Mouse (Mus musculus) CH12.LX (cell line): Measurements from ENCODE around the gene Pum1. TPM values are rescaled to one million over a fixed set of nuclear protein-coding genes. Genes with fewer than 3 reads are reported as not detected.

Experiments used
- DNase-seq: peaks from one replicate; pipeline ENCODE4 v3.0.0-alpha.2; 2013; ENCODE audit errors: extremely low read depth
- H3K27ac ChIP-seq: 2 replicates; pipeline ENCODE4 v1.5.1; 2012; ENCODE audit warnings: low read depth, mild to moderate bottlenecking, control low read depth, moderate library complexity; ENCODE audit not compliant: insufficient read depth
- H3K27me3 ChIP-seq: replicated peaks from 2 replicates; pipeline ENCODE3; 2012; ENCODE audit warnings: inconsistent platforms
- H3K36me3 ChIP-seq, 2 experiments: replicated peaks in 1 of 2; 2 replicates each; pipeline versions ENCODE3 to v1.6.1; 2012; ENCODE audit warnings: inconsistent platforms in 1 of 2, low read length in 1 of 2, mild to moderate bottlenecking in 1 of 2, mixed read lengths in 1 of 2, moderate library complexity in 1 of 2; ENCODE audit not compliant: control insufficient read depth in 1 of 2, insufficient read depth in 1 of 2
- H3K4me1 ChIP-seq, 2 experiments: 2 replicates each; pipeline ENCODE4 v1.6.1; 2012; ENCODE audit warnings: inconsistent platforms in 1 of 2, moderate library complexity in 1 of 2; ENCODE audit not compliant: insufficient read depth in 2 of 2, control insufficient read depth in 1 of 2
- H3K4me2 ChIP-seq: 2 replicates; pipeline ENCODE4 v1.6.1; 2012; ENCODE audit warnings: low read depth, mild to moderate bottlenecking, control low read depth; ENCODE audit not compliant: poor library complexity, insufficient read depth, severe bottlenecking
- H3K4me3 ChIP-seq, 3 experiments: fragments of 150-350 bp in 1 of 3; sonication (generic) in 1 of 3; replicated peaks in 1 of 3; 2 replicates each; pipeline versions ENCODE3 to v1.5.1; 2011 to 2012; ENCODE audit warnings: low read depth in 2 of 3, low read length in 2 of 3, mild to moderate bottlenecking in 2 of 3, moderate library complexity in 2 of 3, control low read depth in 1 of 3, improper control_type of control experiment in 1 of 3, inconsistent platforms in 1 of 3, mixed read lengths in 1 of 3; ENCODE audit not compliant: poor library complexity in 1 of 3
- H3K79me2 ChIP-seq: replicated peaks from 2 replicates; pipeline ENCODE4 v1.6.1; 2012; ENCODE audit warnings: mild to moderate bottlenecking, moderate library complexity; ENCODE audit not compliant: control insufficient read depth, poor library complexity, insufficient read depth, severe bottlenecking; ENCODE audit errors: extremely low read depth
- H3K9ac ChIP-seq: 2 replicates; pipeline ENCODE4 v1.6.1; 2012; ENCODE audit warnings: low read depth, mild to moderate bottlenecking, control low read depth, moderate library complexity; ENCODE audit not compliant: insufficient read depth
- H3K9me3 ChIP-seq: replicated peaks from 2 replicates; pipeline ENCODE3; 2012; ENCODE audit warnings: low read length, inconsistent platforms, mixed read lengths
- BHLHE40 ChIP-seq: IDR thresholded peaks from 2 replicates; pipeline ENCODE4 v1.6.1; 2011; ENCODE audit warnings: mild to moderate bottlenecking, low read depth, low read length, improper control_type of control experiment
- CHD1 ChIP-seq: IDR thresholded peaks from 2 replicates; pipeline ENCODE4 v1.6.1; 2012; ENCODE audit warnings: low read depth, low read length, improper control_type of control experiment, inconsistent platforms
- E2F4 ChIP-seq: IDR thresholded peaks from 2 replicates; pipeline ENCODE4 v1.6.1; 2011; ENCODE audit warnings: low read depth, low read length, improper control_type of control experiment; ENCODE audit not compliant: insufficient replicate concordance
- ETS1 ChIP-seq: conservative IDR thresholded peaks from 2 replicates; pipeline ENCODE4 v1.6.1; 2012; ENCODE audit warnings: low read depth, mild to moderate bottlenecking, inconsistent platforms, low read length, improper control_type of control experiment, moderate library complexity
- GABPA ChIP-seq: IDR thresholded peaks from 2 replicates; pipeline ENCODE4 v1.6.1; 2012; ENCODE audit warnings: low read depth, low read length, improper control_type of control experiment, inconsistent platforms; ENCODE audit not compliant: insufficient replicate concordance
- HCFC1 ChIP-seq: IDR thresholded peaks from 2 replicates; pipeline ENCODE4 v1.6.1; 2012; ENCODE audit warnings: low read depth, mild to moderate bottlenecking, inconsistent platforms, low read length, improper control_type of control experiment
- IRF4 ChIP-seq: IDR thresholded peaks from 2 replicates; pipeline ENCODE4 v1.6.1; 2014; ENCODE audit warnings: low read depth, mild to moderate bottlenecking, inconsistent platforms, low read length, improper control_type of control experiment
- JUN ChIP-seq: IDR thresholded peaks from 2 replicates; pipeline ENCODE4 v1.6.1; 2011; ENCODE audit warnings: low read depth, mild to moderate bottlenecking, low read length, improper control_type of control experiment, moderate library complexity; ENCODE audit not compliant: insufficient read depth
- JUND ChIP-seq: conservative IDR thresholded peaks from 2 replicates; pipeline ENCODE4 v1.6.1; 2011; ENCODE audit warnings: low read depth, low read length, improper control_type of control experiment
- KAT2A ChIP-seq: IDR thresholded peaks from 2 replicates; pipeline ENCODE4 v1.6.1; 2012; ENCODE audit warnings: low read length, improper control_type of control experiment, inconsistent platforms; ENCODE audit not compliant: insufficient replicate concordance
- MAFK ChIP-seq: IDR thresholded peaks from 2 replicates; pipeline ENCODE4 v1.6.1; 2011; ENCODE audit warnings: low read length, improper control_type of control experiment; ENCODE audit not compliant: insufficient replicate concordance
- MAX ChIP-seq: IDR thresholded peaks from 2 replicates; pipeline ENCODE4 v1.6.1; 2011; ENCODE audit warnings: low read length, improper control_type of control experiment
- MAZ ChIP-seq: IDR thresholded peaks from 2 replicates; pipeline ENCODE4 v1.6.1; 2012; ENCODE audit warnings: low read depth, mild to moderate bottlenecking, inconsistent platforms, low read length, improper control_type of control experiment, moderate library complexity
- MEF2A ChIP-seq: IDR thresholded peaks from 2 replicates; pipeline ENCODE4 v1.6.1; 2014; ENCODE audit warnings: low read depth, mild to moderate bottlenecking, inconsistent platforms, low read length, improper control_type of control experiment, borderline replicate concordance
- MXI1 ChIP-seq: IDR thresholded peaks from 2 replicates; pipeline ENCODE4 v1.6.1; 2011; ENCODE audit warnings: mild to moderate bottlenecking, low read depth, low read length, improper control_type of control experiment
- NELFE ChIP-seq: IDR thresholded peaks from 2 replicates; pipeline ENCODE4 v1.6.1; 2011; ENCODE audit warnings: low read depth, low read length, improper control_type of control experiment
- NRF1 ChIP-seq: IDR thresholded peaks from 2 replicates; pipeline ENCODE4 v1.6.1; 2014; ENCODE audit warnings: low read depth, mild to moderate bottlenecking, inconsistent platforms, low read length, improper control_type of control experiment, moderate library complexity
- PAX5 ChIP-seq: IDR thresholded peaks from 2 replicates; pipeline ENCODE4 v1.6.1; 2012; ENCODE audit warnings: low read length, inconsistent platforms, mixed read lengths
- POLR2A ChIP-seq: IDR thresholded peaks from 2 replicates; pipeline ENCODE4 v1.6.1; 2011; ENCODE audit warnings: low read depth, mild to moderate bottlenecking, improper control_type of control experiment, low read length
- POLR2AphosphoS2 ChIP-seq: IDR thresholded peaks from 2 replicates; pipeline ENCODE4 v1.6.1; 2011; ENCODE audit warnings: low read depth, low read length, improper control_type of control experiment
- RAD21 ChIP-seq: IDR thresholded peaks from 2 replicates; pipeline ENCODE4 v1.6.1; 2011; ENCODE audit warnings: low read depth, mild to moderate bottlenecking, low read length, improper control_type of control experiment, moderate library complexity
- RCOR1 ChIP-seq: conservative IDR thresholded peaks from 2 replicates; pipeline ENCODE4 v1.6.1; 2012; ENCODE audit warnings: low read depth, mild to moderate bottlenecking, inconsistent platforms, low read length, improper control_type of control experiment
- SIN3A ChIP-seq: IDR thresholded peaks from 2 replicates; pipeline ENCODE4 v1.6.1; 2012; ENCODE audit warnings: low read length, improper control_type of control experiment, inconsistent platforms
- SMC3 ChIP-seq: IDR thresholded peaks from 2 replicates; pipeline ENCODE4 v1.6.1; 2011; ENCODE audit warnings: low read depth, low read length, improper control_type of control experiment
- TBP ChIP-seq: conservative IDR thresholded peaks from 2 replicates; pipeline ENCODE4 v1.6.1; 2011; ENCODE audit warnings: low read depth, low read length, improper control_type of control experiment
- TCF12 ChIP-seq: IDR thresholded peaks from 2 replicates; pipeline ENCODE4 v1.6.1; 2014; ENCODE audit warnings: low read depth, mild to moderate bottlenecking, inconsistent platforms, low read length, improper control_type of control experiment
- USF2 ChIP-seq: conservative IDR thresholded peaks from 2 replicates; pipeline ENCODE4 v1.6.1; 2011; ENCODE audit warnings: low read depth, low read length, improper control_type of control experiment
- ZMIZ1 ChIP-seq: IDR thresholded peaks from 2 replicates; pipeline ENCODE4 v1.6.1; 2012; ENCODE audit warnings: low read depth, mild to moderate bottlenecking, inconsistent platforms, low read length, improper control_type of control experiment
- ZNF384 ChIP-seq: IDR thresholded peaks from 2 replicates; pipeline ENCODE4 v1.6.1; 2012; ENCODE audit warnings: low read depth, low read length, improper control_type of control experiment, inconsistent platforms
- dilution Hi-C: fragments of 300-500 bp; cut with MboI; formaldehyde crosslinking; loops from 2 replicates; pipeline ENCODE4 v1.14.3; 2020; ENCODE audit warnings: low sequenced_read_pairs; ENCODE audit not compliant: extremely low pct_unique_long_range_greater_than_20kb, extremely low pct_ligation_motif_present
- in situ Hi-C: fragments of 300-500 bp; cut with MboI; formaldehyde crosslinking; loops from 3 replicates; pipeline ENCODE4 v1.14.3; 2019; ENCODE audit warnings: low sequenced_read_pairs, low pct_ligation_motif_present, low pct_unique_long_range_greater_than_20kb, mixed read lengths
- polyA plus RNA-seq: library from polyadenylated mRNA; unstranded; fragments of >175 nt; gene quantifications from 2 replicates; pipeline ENCODE4 v1.2.1, GENCODE M21; 2012; ENCODE audit warnings: low read depth; ENCODE audit not compliant: insufficient read length
- total RNA-seq, 2 experiments: library from RNA; depleted of rRNA; stranded (reverse); fragments of 300-350 nt in 1 of 2; fragments of >200 nt in 1 of 2; gene quantifications; 2 replicates each; pipeline ENCODE4 v1.2.3; 2012 to 2014

The Pum1 gene
- total and polyA plus RNA-seq, 3 experiments, result 17.1 to 41.0 (median 38.0) TPM

GRCm38 (mm10) chr4:130774822-130775221, 111.7 kb downstream of the Pum1 start:
- in situ Hi-C loops, result no loop called here
- Histone ChIP-seq H3K4me1 (no peaks in the 10 kb centered on the region), H3K4me2 (no peak overlapping the region), H3K9me3 (no peaks in the 10 kb centered on the region), H3K27ac (no peak overlapping the region), H3K79me2 (no peaks in the 10 kb centered on the region; the same call in 1 of the 2 replicates), H3K36me3 (peaks cover 80 to 97% of the 10 kb centered on the region in 2 experiments), H3K27me3 (no peaks in the 10 kb centered on the region), H3K4me3 (no peak overlapping the region), H3K9ac (no peak overlapping the region)
- DNase-seq, result no peak
- dilution Hi-C loops, result no loop called here
- no peak for TF ChIP-seq TCF12
- no peak for TF ChIP-seq CHD1
- TF ChIP-seq RAD21, result no peak
- TF ChIP-seq PAX5, result no peak
- no peak for TF ChIP-seq SIN3A
- TF ChIP-seq ETS1, result no peak
- no peak for TF ChIP-seq SMC3
- TF ChIP-seq ZNF384, result no peak
- TF ChIP-seq POLR2A, result no peak
- no peak for TF ChIP-seq TBP
- no peak for TF ChIP-seq BHLHE40
- no peak for TF ChIP-seq MEF2A
- no peak for TF ChIP-seq MXI1
- TF ChIP-seq MAZ, result no peak
- TF ChIP-seq NELFE, result no peak
- no peak for TF ChIP-seq KAT2A
- TF ChIP-seq JUND, result no peak
- TF ChIP-seq E2F4, result no peak
- no peak for TF ChIP-seq MAX
- no peak for TF ChIP-seq HCFC1

- Histone ChIP-seq H3K79me2 (no peaks in the 10 kb centered on the region; the same call in 1 of the 2 replicates), H3K9ac (no peak overlapping the region), H3K9me3 (no peaks in the 10 kb centered on the region), H3K27ac (no peak overlapping the region), H3K36me3 (peaks cover 77 to 93% of the 10 kb centered on the region in 2 experiments), H3K4me2 (no peak overlapping the region), H3K4me1 (peaks cover 0 to 21% of the 10 kb centered on the region in 2 experiments; a peak in 2 of 4 replicates), H3K4me3 (no peak overlapping the region), H3K27me3 (no peaks in the 10 kb centered on the region)
- dilution Hi-C loops, result no loop called here
- in situ Hi-C loops, result no loop called here
- no peak for TF ChIP-seq POLR2AphosphoS2
- TF ChIP-seq NRF1, result no peak
- TF ChIP-seq IRF4, result no peak
- no peak for TF ChIP-seq RCOR1
- TF ChIP-seq ZMIZ1, result no peak
- no peak for TF ChIP-seq MXI1
- no peak for TF ChIP-seq GABPA
- TF ChIP-seq BHLHE40, result no peak
- no peak for TF ChIP-seq JUND
- TF ChIP-seq JUN, result no peak
- TF ChIP-seq USF2, result no peak
- TF ChIP-seq MAFK, result no peak
- TF ChIP-seq KAT2A, result no peak
- TF ChIP-seq SIN3A, result no peak
- no peak for TF ChIP-seq POLR2A
- TF ChIP-seq ZNF384, result no peak
- TF ChIP-seq MAZ, result no peak
- TF ChIP-seq RAD21, result no peak
- TF ChIP-seq, all 38 proteins: peak for 0
- DNase-seq, result no peak
Observed at GRCm38 (mm10) chr4:130777647-130778046, 114.5 kb downstream of the Pum1 start.
